Mouse (Mus musculus) olfactory bulb, adult 2 months (tissue): Measurements from ENCODE around the gene Padi6.

Source experiments
- CTCF ChIP-seq: fragments of 200-500 bp; IDR thresholded peaks from 2 replicates; pipeline ENCODE4 v1.5.1; 2012; ENCODE audit warnings: low read depth, mild to moderate bottlenecking, low read length, moderate library complexity; ENCODE audit not compliant: insufficient read depth
- POLR2A ChIP-seq: fragments of 200-500 bp; IDR thresholded peaks from 2 replicates; pipeline ENCODE4 v1.6.1; 2012; ENCODE audit warnings: mild to moderate bottlenecking, low read depth, low read length, moderate library complexity; ENCODE audit not compliant: insufficient read depth

GRCm38 (mm10) chr4:140744654-140745053 lies 2.2 kb upstream of the Padi6 start:
- TF ChIP-seq CTCF (peak; percentile 35; the same call in 1 of the 2 replicates), POLR2A (no peak)
